Mouse (Mus musculus) MN1 (cell line): ENCODE measurements around the gene Dnttip1.

Source experiments
- DNase-seq: peaks from one replicate; pipeline ENCODE4 v3.0.0-alpha.2; 2016; ENCODE audit warnings: low spot score

Gene Dnttip1

GRCm38 (mm10) chr2:164754800-164755199 lies 9.0 kb downstream of the Dnttip1 start:
- no peak for DNase-seq

- DNase-seq, result no peak
Measured at GRCm38 (mm10) chr2:164757841-164758240, 12.1 kb downstream of the Dnttip1 start.

GRCm38 (mm10) chr2:164758692-164759091 lies 12.9 kb downstream of the Dnttip1 start:
- no peak for DNase-seq

DNA sequence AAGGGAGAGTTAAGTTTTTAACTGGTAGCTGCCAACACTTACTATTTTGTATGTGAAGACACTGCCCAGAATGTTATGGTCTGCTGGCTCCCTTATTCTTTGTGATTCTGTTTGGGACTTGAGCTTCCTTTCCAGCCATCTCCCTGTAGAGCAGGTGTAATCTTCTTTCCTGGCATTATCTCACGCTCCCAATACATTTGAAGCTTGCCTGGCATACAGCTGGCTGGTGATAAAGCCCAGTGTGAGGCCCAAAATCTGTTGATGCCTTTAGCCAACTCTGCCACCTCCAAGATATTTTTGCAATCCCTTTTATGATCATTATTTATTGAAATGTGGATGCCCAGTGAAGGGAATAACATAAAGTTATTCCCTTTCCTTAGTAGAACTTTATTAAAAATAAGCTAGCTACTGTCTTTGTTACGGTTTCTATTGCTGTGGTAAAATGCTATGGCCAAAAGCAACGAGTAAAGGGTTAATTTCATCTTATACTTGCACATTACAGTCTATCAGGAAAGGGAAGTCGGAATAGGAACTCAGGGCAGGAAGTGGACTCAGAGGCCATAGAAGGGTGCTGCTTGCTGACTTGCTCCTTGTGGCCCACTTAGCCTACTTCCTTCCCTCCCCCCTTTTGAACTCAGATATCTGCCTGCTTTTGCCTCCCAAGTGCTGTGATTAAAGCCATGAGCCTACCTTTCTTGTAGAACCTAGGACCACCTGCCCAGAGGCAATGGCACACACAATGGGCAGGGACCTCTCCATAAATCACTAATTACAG lies 14.5 kb downstream of the Dnttip1 start:
- DNase-seq, result no peak

DNA sequence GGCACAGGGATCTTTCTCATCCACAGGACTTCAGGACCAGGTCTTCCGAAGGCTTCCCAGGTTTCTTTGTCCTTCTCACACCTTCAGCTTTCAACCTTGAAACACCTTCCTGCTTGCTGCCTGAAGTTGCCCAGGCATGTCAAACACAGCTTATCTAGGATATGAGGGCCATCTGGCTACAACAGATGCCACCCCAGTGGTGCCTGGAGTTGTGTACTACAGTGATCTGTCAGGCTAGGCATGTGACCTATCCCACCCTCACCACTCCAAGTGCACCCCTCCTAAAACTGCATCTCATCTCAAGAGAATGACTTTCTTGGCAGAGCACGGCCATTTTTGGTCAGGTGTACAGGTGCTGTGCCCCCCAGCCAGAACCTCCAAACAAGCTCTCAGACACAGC lies 15.7 kb downstream of the Dnttip1 start:
- peak; percentile 35 for DNase-seq

- no peak for DNase-seq
Measured at GRCm38 (mm10) chr2:164761971-164762370, 16.2 kb downstream of the Dnttip1 start.

DNA sequence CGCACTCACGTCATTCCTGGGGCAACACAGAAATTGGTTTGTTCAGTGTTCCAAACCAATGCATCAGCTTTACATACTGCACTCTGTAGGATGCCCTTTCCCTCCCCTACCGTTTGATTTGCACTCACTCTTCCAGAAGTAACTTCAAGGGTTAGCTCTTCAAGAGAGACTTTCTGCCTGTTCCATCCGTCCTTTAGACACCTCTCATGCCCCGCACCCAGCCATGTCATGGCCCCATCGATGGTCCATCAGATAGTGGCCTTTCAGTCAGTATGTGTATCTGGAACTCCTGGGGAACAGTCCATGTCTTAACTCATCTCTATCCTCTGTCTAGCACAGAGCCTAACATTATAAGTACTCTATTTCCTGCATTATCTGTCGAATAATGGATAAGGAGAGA lies 16.8 kb downstream of the Dnttip1 start:
- no peak for DNase-seq

DNA sequence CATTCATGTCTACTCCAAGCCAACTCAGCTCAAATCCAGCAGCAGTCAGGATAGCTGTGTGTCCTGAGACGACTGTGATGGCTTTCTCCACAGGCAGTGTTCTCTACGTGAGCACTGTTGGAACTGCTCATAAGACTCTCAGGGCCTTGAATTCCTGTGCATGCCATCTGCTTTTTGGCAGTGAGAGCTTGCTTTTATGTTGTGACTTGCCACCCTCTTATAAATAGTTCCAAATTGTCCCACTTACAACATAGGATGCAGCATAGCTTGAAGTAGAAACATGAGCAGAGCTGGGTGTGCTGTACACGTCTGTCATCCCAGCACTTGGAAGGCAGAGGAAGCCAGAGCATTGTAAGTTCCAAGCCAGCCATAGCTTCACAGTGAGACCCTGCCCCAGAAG lies 20.1 kb downstream of the Dnttip1 start:
- no peak for DNase-seq

DNA sequence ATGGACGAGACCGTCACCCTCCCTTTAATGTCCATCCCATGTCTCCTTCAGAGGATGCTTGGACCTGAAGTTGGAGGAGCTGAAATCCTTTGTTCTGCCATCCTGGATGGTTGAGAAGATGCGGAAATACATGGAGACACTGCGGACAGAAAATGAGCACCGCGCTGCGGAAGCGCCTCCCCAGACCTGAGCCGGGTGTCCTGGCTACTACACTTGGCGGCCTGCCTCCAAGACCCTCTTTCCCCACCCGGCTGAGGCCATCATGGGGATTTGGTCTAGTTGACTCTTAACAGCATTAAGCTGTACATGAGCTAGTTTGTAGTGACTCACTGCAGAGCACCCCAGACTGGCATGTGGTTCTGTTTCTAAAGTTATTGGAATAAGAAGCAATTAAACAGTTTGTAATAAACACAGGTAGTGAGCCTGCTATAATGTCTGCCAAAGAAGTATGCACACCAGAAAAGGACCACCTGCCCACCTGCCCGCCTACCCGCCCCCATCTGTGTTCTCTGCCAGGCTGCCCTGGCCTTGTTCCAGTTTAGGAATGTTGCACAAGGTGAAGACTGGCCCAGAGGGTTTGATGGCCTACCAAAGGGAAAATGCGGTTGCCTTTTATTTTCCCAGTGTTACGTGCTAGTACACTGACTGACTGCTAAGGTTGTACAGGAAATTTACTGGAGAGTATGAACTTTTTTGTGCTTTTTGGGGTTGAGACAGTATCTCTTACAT lies 22.2 kb downstream of the Dnttip1 start:
- DNase-seq, result no peak

GRCm38 (mm10) chr2:164769258-164770037 lies 23.7 kb downstream of the Dnttip1 start, which contains the start of gene Ube2c:
Ube2c (plus strand) TSS chr2:164769898.
- peak; percentile 100 for DNase-seq

- no peak for DNase-seq
Measured at GRCm38 (mm10) chr2:164770279-164770678, 24.5 kb downstream of the Dnttip1 start.

GRCm38 (mm10) chr2:164771123-164771522 lies 25.3 kb downstream of the Dnttip1 start:
- DNase-seq, result no peak

DNA sequence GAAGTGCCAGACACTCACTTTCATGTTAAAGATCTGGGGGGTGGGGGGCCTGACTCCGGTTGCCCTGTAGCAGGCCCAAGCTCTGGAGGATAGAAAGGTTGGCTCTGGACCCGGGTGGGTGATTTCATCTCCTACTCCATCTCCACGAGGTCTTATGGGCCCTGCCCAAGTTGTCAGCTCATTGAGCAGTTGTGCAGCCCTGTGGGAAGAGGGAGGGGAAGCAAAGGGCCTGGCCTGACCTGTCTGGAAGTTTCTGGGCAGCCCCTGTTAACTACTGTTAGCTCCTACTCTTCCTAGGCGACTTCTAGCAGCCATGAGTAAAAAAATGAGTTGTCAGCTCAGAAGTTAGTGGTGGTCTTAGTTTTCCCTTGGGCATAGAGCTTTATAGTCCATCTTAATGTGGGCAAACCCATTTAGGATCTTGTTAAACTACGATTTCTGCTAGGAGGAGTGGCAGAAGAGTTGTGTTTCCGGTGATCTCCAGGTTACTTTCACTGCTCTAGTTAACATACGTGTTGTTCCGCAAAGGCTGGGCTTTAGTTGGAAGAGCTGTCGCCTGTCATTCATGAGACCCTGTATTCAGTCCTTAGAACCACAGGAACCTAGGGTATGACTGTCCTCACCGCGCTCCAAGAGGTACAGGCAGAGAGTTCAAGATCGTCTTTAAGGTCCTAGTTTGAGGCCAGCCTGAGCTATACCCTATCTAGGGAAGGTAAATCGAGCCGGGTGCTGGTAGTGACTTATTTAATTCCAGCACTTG lies 27.6 kb downstream of the Dnttip1 start:
- no peak for DNase-seq

- no peak for DNase-seq
Measured at GRCm38 (mm10) chr2:164773989-164774364, 28.2 kb downstream of the Dnttip1 start.

- DNase-seq, result no peak
Measured at GRCm38 (mm10) chr2:164776130-164776529, 30.3 kb downstream of the Dnttip1 start.

DNA sequence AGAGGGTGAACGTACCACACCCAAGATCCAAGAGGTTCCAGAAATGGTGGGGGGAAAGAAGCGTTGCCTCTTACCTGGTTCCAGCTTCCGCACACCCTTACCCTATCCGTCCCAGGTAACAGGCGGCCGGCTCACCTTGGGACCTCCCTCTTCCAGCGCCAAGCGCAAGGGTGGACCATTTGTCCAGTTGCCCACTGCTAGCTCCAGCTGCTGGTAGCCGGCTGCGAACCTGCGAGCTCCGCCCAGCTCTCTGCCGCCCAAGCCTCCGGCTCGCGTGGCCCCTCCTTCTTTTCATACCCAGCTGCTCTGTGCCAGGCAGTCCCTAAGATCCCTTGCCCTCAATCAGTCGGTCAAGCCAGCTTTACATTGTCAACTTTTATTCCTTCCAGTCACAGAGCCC lies 31.0 kb downstream of the Dnttip1 start:
- DNase-seq, result no peak

- no peak for DNase-seq
Measured at GRCm38 (mm10) chr2:164777246-164778014, 31.6 kb downstream of the Dnttip1 start.

DNA sequence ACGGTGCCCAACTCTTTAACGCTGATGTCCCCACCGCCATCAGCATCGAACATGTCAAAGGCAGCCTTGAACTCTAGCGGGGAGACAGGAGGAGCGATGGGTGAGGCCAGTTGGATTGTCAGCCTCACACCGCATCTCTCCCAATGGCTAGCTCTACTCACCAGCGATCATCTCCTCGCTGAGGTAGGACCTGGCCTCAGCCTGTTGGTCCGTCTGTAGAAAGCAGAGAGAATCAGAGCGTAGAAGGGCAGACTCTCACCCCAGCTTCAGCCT lies 32.2 kb downstream of the Dnttip1 start:
- DNase-seq, result no peak

- DNase-seq, result no peak
Measured at GRCm38 (mm10) chr2:164778809-164779208, 33.0 kb downstream of the Dnttip1 start.

DNA sequence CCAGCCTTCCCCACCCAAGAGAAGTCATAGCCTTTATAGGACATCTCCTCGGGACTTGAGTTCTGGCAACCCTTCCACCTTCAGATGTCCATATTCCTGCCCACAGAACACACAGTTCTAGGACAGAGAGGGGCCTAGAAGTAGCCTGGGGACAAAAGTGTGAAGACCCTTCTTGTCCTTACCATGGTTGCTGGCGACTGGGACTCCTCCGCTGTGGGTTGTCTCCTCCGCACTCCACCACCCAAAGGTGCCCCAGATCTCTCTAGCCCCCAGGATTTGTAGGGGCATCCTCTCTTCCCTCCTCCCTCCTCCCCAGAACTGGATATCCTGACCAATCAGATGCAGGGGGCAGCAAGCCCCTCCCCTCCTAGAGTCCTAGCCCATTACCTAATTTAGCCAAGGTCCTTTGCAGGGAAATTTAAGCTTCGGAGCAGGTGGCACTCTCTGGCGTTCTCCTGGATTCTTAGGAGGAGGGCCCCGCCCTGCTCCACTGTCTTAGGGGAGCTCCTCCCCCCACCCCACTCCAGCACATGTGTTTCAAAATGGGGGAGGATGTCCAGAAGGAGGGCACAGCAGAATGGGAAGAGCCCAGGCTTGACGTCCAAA lies 33.8 kb downstream of the Dnttip1 start, which contains the start of gene Tnnc2:
TSS of gene Tnnc2 (minus strand) at position 487 of the 606 bp plus-strand sequence.
- DNase-seq, result no peak

DNA sequence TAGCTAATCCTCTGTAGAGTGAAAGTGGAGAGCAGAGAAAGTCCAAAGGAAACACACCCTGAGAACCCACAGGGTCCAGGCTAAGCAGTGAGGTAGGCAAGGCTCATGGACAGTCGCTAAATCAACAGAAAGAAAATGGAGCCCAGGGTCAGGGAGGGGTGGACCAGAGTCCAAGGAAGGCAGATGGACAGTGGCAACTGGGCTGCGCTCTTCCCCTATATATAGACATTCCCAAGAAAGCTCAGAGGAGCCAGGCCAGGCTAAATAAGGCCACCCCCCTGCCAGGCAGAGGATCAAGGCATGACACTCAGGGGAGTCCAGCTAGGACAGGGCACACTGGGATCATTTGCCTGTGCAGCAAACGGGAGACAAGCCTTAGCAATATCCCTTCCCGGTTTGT lies 36.1 kb downstream of the Dnttip1 start:
- no peak for DNase-seq
